Mouse (Mus musculus) forebrain, embryonic 14.5 days (tissue): ENCODE measurements around the gene Tmem179b. TPM values are rescaled to one million over a fixed set of nuclear protein-coding genes. Genes with fewer than 3 reads are reported as not detected.
"Not testable (repeated sequence)": the region's sequence is repeated elsewhere in the genome, so short reads cannot be mapped to it uniquely, and the experiment has no call there.

Source experiments
- ATAC-seq: fragments of 200-750 bp; cut with Nextera tagmentation; 2 replicates; pipeline ENCODE4 v1.8.0; 2017; ENCODE audit warnings: mild to moderate bottlenecking, moderate library complexity
- DNase-seq: peaks from one replicate; pipeline ENCODE4 v3.0.0-alpha.2; 2015; ENCODE audit warnings: low spot score
- H3K27ac ChIP-seq: fragments of 300-500 bp; sonication (generic); 2 replicates; pipeline ENCODE4 v1.5.1; 2014; ENCODE audit warnings: low read depth, mild to moderate bottlenecking, control low read depth, low read length, moderate library complexity
- H3K27me3 ChIP-seq: fragments of 300-500 bp; sonication (generic); replicated peaks from 2 replicates; pipeline ENCODE4 v1.6.1; 2014; ENCODE audit warnings: low read length, control low read depth, mixed read lengths; ENCODE audit not compliant: control insufficient read depth, insufficient read depth
- H3K36me3 ChIP-seq: fragments of 300-500 bp; sonication (generic); 2 replicates; pipeline ENCODE4 v1.6.1; 2014; ENCODE audit warnings: low read length, control low read depth; ENCODE audit not compliant: control insufficient read depth, insufficient read depth
- H3K4me1 ChIP-seq: fragments of 300-500 bp; sonication (generic); 2 replicates; pipeline ENCODE4 v1.6.1; 2014; ENCODE audit warnings: antibody characterized with exemption, low read length, control low read depth; ENCODE audit not compliant: control insufficient read depth, insufficient read depth
- H3K4me2 ChIP-seq: fragments of 300-500 bp; sonication (generic); 2 replicates; pipeline ENCODE4 v1.6.1; 2014; ENCODE audit warnings: mild to moderate bottlenecking, control low read depth, low read length
- H3K4me3 ChIP-seq: fragments of 300-500 bp; sonication (generic); 2 replicates; pipeline ENCODE4 v1.5.1; 2014; ENCODE audit warnings: low read depth, low read length, control low read depth
- H3K9ac ChIP-seq: fragments of 300-500 bp; sonication (generic); 2 replicates; pipeline ENCODE4 v1.6.1; 2014; ENCODE audit warnings: mild to moderate bottlenecking, low read length, control low read depth, moderate library complexity
- H3K9me3 ChIP-seq: fragments of 300-500 bp; sonication (generic); replicated peaks from 2 replicates; pipeline ENCODE4 v1.6.1; 2016; ENCODE audit warnings: low read length, control low read depth, mixed read lengths; ENCODE audit not compliant: control insufficient read depth
- WGBS: fragments of 180-500 bp; shearing (Covaris S2); extraction: QIAGEN DNeasy Blood & Tissue Kit; methylation state at CpG from one replicate; pipeline ENCODE4 v1.1.7; 2014; 5-methylcytosine and 5-hydroxymethylcytosine counted together
- polyA plus RNA-seq: library from polyadenylated mRNA; unstranded; fragments of >200 nt; fragmentation: Nextera tagmentation; extraction: Ambion mirVana; gene quantifications from 2 replicates; pipeline ENCODE4 v1.2.1, GENCODE M21; 2014

Gene Tmem179b
- polyA plus RNA-seq, 1 experiment from 2014 or later: 41.4 TPM

- peaks cover 14% of the 10 kb centered on the region for H3K4me1 ChIP-seq
- peaks cover 70% of the 10 kb centered on the region for H3K36me3 ChIP-seq
- under 1% methylated on average over 36 of the region's 36 CpGs for WGBS
Measured at GRCm38 (mm10) chr19:8741243-8741869, 32.9 kb downstream of the Tmem179b start, which contains the start of gene Stx5a. Gene Stx5a, plus strand, starts transcription at chr19:8741413.

DNA sequence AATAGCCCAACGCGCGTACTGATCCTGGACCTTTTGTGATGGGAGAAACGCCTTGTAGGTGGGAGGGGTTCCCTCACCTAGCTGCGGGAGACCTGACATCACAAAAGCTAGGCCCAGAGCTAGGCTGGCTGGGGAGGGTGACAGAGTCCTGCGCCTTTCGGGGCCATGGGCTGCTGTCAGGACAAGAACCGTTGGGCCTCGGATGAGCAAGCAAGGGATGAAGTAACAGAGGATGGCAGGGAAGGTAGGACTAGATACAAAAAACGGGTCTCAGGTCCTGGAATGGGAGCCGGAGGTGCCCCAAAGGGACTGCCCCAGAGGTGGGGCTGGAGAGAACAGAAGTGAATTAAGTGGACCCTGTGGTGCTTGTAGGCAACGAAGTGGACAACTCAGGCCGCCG lies 33.7 kb downstream of the Tmem179b start, which contains the start of gene 1700092M07Rik:
Gene 1700092M07Rik, plus strand, starts transcription at position 116 of the 400 bp plus-strand sequence.
- WGBS: 68% methylated on average over 14 of the region's 14 CpGs
- peak within 1 kb of the TSS; percentile 92 for H3K27ac ChIP-seq
- no peaks in the 10 kb centered on the region for H3K9me3 ChIP-seq
- ATAC-seq (no peak), DNase-seq (no peak)
- H3K4me3 ChIP-seq: peak within 1 kb of the TSS; percentile 69
- peak within 1 kb of the TSS; percentile 50 for H3K4me2 ChIP-seq
- H3K36me3 ChIP-seq: peaks cover 62% of the 10 kb centered on the region
- peaks cover 14% of the 10 kb centered on the region for H3K4me1 ChIP-seq
- H3K9ac ChIP-seq: peak within 1 kb of the TSS; percentile 84
- H3K27me3 ChIP-seq: no peaks in the 10 kb centered on the region

More at GRCm38 (mm10) chr19:8741243-8741869, 32.9 kb downstream of the Tmem179b start, which contains the start of gene Stx5a:
- Histone ChIP-seq H3K27me3 (no peaks in the 10 kb centered on the region), H3K4me2 (peak within 1 kb of the TSS; percentile 96), H3K9me3 (no peaks in the 10 kb centered on the region), H3K27ac (peak within 1 kb of the TSS; percentile 92), H3K9ac (peak within 1 kb of the TSS; percentile 84), H3K4me3 (peak within 1 kb of the TSS; percentile 69)
- ATAC-seq (peak; percentile 99), DNase-seq (peak; percentile 99)

DNA sequence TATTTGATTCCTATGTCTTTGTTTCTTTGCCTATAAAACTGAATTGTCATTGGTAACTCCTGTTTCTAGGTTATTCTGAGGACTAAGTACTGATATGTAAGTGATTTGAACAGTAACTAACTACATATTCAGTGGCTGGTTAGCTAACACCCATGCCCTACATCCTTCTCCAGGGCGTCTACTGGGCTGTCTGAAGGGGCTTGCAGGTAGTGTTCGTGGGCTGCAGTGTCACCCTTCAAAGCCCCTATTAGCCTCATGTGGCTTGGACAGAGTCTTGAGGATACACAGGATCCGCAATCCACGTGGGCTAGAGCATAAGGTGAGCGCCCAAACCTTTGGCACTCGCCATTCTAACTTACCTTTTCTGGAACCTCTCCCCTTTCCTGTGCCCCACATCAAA lies 34.6 kb downstream of the Tmem179b start:
- H3K9ac ChIP-seq: no peak overlapping the region
- no peak overlapping the region for H3K4me2 ChIP-seq
- H3K4me3 ChIP-seq: no peak overlapping the region
- H3K27me3 ChIP-seq: no peaks in the 10 kb centered on the region
- DNase-seq (no peak), ATAC-seq (no peak)
- 91% methylated on average over 6 of the region's 6 CpGs for WGBS
- H3K9me3 ChIP-seq: no peaks in the 10 kb centered on the region
- no peak overlapping the region for H3K27ac ChIP-seq
- H3K4me1 ChIP-seq: peaks cover 18% of the 10 kb centered on the region
- peaks cover 53% of the 10 kb centered on the region for H3K36me3 ChIP-seq

DNA sequence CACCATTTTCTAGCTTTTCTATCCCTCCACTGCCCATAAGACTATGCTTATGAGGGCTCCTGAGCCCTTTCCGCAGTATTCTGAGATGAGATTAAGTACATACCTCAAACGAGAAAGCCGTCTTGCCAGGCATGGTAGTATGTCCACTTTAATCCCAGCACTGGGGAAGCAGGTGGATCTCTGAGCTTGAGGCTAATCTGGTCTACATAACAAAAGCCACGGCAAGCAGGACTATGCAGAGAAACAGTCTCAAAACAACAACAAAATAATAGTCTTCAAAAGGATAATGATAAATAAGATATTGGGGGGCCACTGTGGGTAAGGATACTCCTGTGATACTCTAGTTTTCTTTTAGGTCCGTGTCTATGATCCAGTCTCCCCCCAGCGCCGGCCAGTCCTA lies 35.4 kb downstream of the Tmem179b start:
- Histone ChIP-seq H3K4me2 (no peak overlapping the region), H3K9ac (no peak overlapping the region), H3K9me3 (no peaks in the 10 kb centered on the region), H3K36me3 (peaks cover 45% of the 10 kb centered on the region), H3K4me1 (peaks cover 18% of the 10 kb centered on the region), H3K27ac (no peak overlapping the region), H3K4me3 (no peak overlapping the region), H3K27me3 (no peaks in the 10 kb centered on the region)
- WGBS: 93% methylated on average over 7 of the region's 7 CpGs
- ATAC-seq (no peak), DNase-seq (no peak)

- ATAC-seq (no peak; the same call in 1 of the 2 replicates), DNase-seq (no peak)
- peak overlapping the region; percentile 78 for H3K9ac ChIP-seq
- H3K4me2 ChIP-seq: peak overlapping the region; percentile 93
- H3K9me3 ChIP-seq: no peaks in the 10 kb centered on the region
- 3% methylated on average over 11 of the region's 11 CpGs for WGBS
- no peak overlapping the region for H3K27ac ChIP-seq
- no peaks in the 10 kb centered on the region for H3K27me3 ChIP-seq
- H3K4me1 ChIP-seq: peaks cover 9% of the 10 kb centered on the region; the same call in 1 of the 2 replicates
- peaks cover 34% of the 10 kb centered on the region for H3K36me3 ChIP-seq
- peak overlapping the region; percentile 81 for H3K4me3 ChIP-seq
Measured at GRCm38 (mm10) chr19:8736160-8736467, 38.2 kb downstream of the Tmem179b start.

- under 1% methylated on average over 32 of the region's 32 CpGs for WGBS
- peak; percentile 97 for ATAC-seq
Measured at GRCm38 (mm10) chr19:8735389-8736159, 38.7 kb downstream of the Tmem179b start, which contains the start of gene Wdr74. Gene Wdr74, plus strand, starts transcription at chr19:8735827.

GRCm38 (mm10) chr19:8734334-8734733 lies 39.9 kb downstream of the Tmem179b start:
- ATAC-seq (no peak), DNase-seq (no peak)
- Histone ChIP-seq H3K9ac (no peak overlapping the region), H3K36me3 (peaks cover 19% of the 10 kb centered on the region), H3K9me3 (no peaks in the 10 kb centered on the region), H3K4me1 (peaks cover 4% of the 10 kb centered on the region; the same call in 1 of the 2 replicates), H3K27me3 (no peaks in the 10 kb centered on the region), H3K4me2 (no peak overlapping the region), H3K27ac (no peak overlapping the region), H3K4me3 (no peak overlapping the region)
- 63% methylated on average over 3 of the region's 3 CpGs for WGBS

More at GRCm38 (mm10) chr19:8735389-8736159, 38.7 kb downstream of the Tmem179b start, which contains the start of gene Wdr74:
- Histone ChIP-seq H3K4me1 (peaks cover 5% of the 10 kb centered on the region; the same call in 1 of the 2 replicates), H3K9ac (peak within 1 kb of the TSS; percentile 78), H3K27ac (0 out of 2 replicates have a peak within 1 kb of the TSS, but pooled peaks have one; percentile 46), H3K9me3 (no peaks in the 10 kb centered on the region), H3K4me2 (peak within 1 kb of the TSS; percentile 93), H3K27me3 (no peaks in the 10 kb centered on the region), H3K36me3 (peaks cover 32% of the 10 kb centered on the region), H3K4me3 (peak within 1 kb of the TSS; percentile 81)
- peak; percentile 96 for DNase-seq

GRCm38 (mm10) chr19:8728335-8729099 lies 45.8 kb downstream of the Tmem179b start:
- not testable (repeated sequence) for H3K27me3 ChIP-seq, H3K9ac ChIP-seq, H3K9me3 ChIP-seq, H3K27ac ChIP-seq, H3K4me3 ChIP-seq, DNase-seq, H3K4me2 ChIP-seq, ATAC-seq
- 56% methylated on average over 3 of the region's 3 CpGs for WGBS
- Histone ChIP-seq H3K36me3 (peaks cover 32% of the 10 kb centered on the region), H3K4me1 (peaks cover 13% of the 10 kb centered on the region)
